Mouse (Mus musculus) myocyte (in vitro differentiated cells): ENCODE results near the gene Ldb1.

Experiments used
- CEBPB ChIP-seq: IDR thresholded peaks from 2 replicates; pipeline ENCODE4 v1.6.1; 2011; ENCODE audit warnings: mild to moderate bottlenecking, moderate library complexity; ENCODE audit not compliant: poor library complexity, insufficient read depth, severe bottlenecking
- E2F4 ChIP-seq: IDR thresholded peaks from one replicate; pipeline ENCODE4 v1.6.1; 2011; ENCODE audit warnings: mild to moderate bottlenecking, control low read depth, moderate library complexity; ENCODE audit not compliant: insufficient read depth
- MAX ChIP-seq: IDR thresholded peaks from one replicate; pipeline ENCODE4 v1.6.1; 2011; ENCODE audit warnings: low read depth, mild to moderate bottlenecking, control low read depth
- MYOD1 ChIP-seq, 3 experiments: IDR thresholded peaks; one replicate each; pipeline ENCODE4 v1.6.1; 2011; ENCODE audit warnings: control low read depth in 2 of 3, low read depth in 2 of 3, mild to moderate bottlenecking in 2 of 3, moderate library complexity in 1 of 3; ENCODE audit not compliant: insufficient read length in 2 of 3, control insufficient read depth in 1 of 3
- MYOG ChIP-seq, 3 experiments: IDR thresholded peaks; one replicate each; pipeline ENCODE4 v1.6.1; 2011; ENCODE audit warnings: control low read depth in 2 of 3, low read depth in 2 of 3, mild to moderate bottlenecking in 2 of 3; ENCODE audit not compliant: insufficient read length in 2 of 3, control insufficient read depth in 1 of 3, insufficient read depth in 1 of 3
- POLR2A ChIP-seq: IDR thresholded peaks from one replicate; pipeline ENCODE4 v1.6.1; 2011; ENCODE audit warnings: low read depth, mild to moderate bottlenecking, control low read depth, moderate library complexity; ENCODE audit not compliant: insufficient read length
- POLR2AphosphoS2 ChIP-seq: IDR thresholded peaks from one replicate; pipeline ENCODE4 v1.6.1; 2011; ENCODE audit warnings: low read depth, control low read depth; ENCODE audit not compliant: insufficient read length
- SRF ChIP-seq: IDR thresholded peaks from one replicate; pipeline ENCODE4 v1.6.1; 2011; ENCODE audit warnings: low read depth; ENCODE audit not compliant: control insufficient read depth, insufficient read length
- USF1 ChIP-seq: IDR thresholded peaks from one replicate; pipeline ENCODE4 v1.6.1; 2011; ENCODE audit warnings: low read depth, mild to moderate bottlenecking, control low read depth, moderate library complexity

- peak; percentile 76 for TF ChIP-seq POLR2A
- TF ChIP-seq SRF, result no peak
- no peak for TF ChIP-seq E2F4
- TF ChIP-seq MYOD1 (IDR thresholded peaks at IDR 0.05; ENCODE audit: control insufficient read depth in 1 of 3, insufficient read length in 2 of 3, low read depth in 2 of 3), result no peak
- TF ChIP-seq MYOG (IDR thresholded peaks at IDR 0.05; ENCODE audit: control insufficient read depth in 1 of 3, insufficient read depth in 1 of 3, insufficient read length in 2 of 3, low read depth in 2 of 3), result no peak
- peak; percentile 72 for TF ChIP-seq POLR2AphosphoS2
- TF ChIP-seq CEBPB, result no peak
- TF ChIP-seq USF1, result no peak
- no peak for TF ChIP-seq MAX
Observed at GRCm38 (mm10) chr19:46042476-46043011, 2.5 kb downstream of the Ldb1 start.
